Mouse (Mus musculus): ENCODE measurements around the gene Rad50.

Gene Rad50

DNA sequence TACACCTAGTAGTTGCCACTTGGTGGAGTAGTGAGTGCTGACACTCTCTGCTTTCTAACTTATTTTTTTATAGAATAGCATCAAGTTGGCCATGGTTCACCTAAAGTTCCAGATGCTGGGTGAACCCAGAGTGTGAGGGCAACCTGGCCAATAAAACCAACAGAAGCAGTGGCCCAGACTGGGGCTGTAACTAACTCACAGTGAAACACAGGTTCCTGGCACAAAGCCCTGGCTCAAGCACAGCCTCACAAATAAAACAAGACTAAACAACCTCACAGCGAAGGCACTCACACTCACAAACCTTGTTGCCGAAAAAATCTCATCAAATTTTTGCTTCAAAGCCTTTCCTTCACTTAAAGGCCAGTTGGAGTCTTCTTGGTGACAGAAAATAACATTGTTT lies 8.6 kb downstream of the Rad50 start:
- no peak for DNase-seq (ENCODE audit: low spot score)

DNA sequence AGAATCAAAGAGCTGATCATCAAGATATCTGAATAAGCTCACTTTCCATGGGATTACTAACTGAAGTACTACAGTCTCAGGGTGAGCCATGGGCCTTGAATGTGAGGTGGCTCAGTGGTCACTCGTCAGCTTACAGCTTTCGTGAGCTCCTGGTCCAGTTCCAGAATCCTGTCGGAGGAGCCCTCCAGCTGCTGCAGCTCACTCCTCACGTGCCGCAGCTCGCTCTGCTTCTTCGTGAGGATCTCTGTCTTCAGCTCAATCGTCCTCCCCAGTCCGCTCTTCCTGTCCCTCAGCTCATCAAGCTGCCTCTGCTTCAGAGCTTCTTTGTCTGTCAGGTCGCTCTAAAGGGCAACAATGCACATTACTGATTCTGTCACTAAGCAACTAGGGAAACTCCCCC lies 15.1 kb downstream of the Rad50 start:
- DNase-seq (ENCODE audit: low spot score): no peak

DNA sequence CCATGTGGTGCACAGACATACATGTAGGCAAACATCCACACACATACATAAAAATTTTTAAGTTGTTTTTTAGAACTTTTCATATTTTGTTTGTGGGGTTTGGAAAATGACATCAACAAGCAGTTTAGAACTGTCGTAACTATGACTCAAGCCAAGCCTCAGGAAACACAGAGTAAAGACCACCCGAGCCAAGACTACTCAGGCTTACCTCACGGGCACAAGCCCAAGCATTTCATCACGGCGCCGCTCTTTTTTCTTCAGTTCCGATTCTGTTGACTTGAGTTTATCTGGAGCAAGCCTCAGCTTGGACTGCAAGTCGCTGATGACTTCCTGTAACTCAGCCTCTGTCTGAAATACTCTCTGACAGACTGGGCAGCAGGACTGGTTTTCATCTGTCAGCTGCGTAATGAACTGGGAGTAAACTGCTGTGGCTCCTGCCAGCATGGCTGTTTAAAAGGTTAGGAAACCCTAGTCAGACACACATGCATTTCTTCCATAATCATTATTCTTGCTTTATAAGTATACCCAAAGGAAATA lies 24.1 kb downstream of the Rad50 start:
- DNase-seq (ENCODE audit: low spot score): peak; percentile 46

DNA sequence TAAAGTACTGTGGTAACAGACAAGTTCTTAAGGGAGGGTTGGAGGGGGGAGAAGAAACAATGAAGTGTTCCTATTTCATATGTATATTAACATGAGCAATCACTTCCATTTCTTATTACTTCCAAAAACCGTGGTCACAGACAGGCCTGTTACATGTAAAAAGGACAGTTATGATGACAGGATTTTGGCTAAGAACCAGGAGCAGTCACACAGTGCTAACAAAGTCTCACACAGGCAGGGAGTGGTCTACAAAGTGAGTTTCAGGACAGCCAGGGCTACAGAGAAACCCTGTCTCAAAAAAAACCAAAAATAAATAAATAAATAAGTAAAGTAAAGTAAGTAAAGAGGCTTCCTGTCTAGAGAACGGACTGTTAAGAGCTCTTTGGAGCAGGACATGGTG lies 24.9 kb downstream of the Rad50 start:
- DNase-seq (ENCODE audit: low spot score): no peak

DNA sequence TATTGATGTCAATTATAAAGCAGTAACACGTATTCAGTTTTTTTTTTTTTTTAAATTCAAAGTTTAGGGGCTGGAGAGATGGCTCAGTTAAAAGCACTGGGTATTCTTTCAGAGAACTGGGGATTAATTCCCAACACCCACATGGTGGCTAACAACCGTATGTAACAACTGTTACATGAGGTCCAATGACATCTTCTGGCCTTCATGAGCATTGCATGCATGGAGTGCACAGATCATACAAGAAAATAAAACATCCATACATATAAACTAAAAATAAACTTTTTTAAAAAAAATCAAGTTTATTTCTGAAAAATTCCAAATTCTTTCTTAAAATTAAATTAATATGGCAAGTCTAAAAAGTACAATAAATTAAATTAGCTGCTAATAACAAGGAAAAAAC lies 25.4 kb downstream of the Rad50 start:
- DNase-seq (ENCODE audit: low spot score): no peak

DNA sequence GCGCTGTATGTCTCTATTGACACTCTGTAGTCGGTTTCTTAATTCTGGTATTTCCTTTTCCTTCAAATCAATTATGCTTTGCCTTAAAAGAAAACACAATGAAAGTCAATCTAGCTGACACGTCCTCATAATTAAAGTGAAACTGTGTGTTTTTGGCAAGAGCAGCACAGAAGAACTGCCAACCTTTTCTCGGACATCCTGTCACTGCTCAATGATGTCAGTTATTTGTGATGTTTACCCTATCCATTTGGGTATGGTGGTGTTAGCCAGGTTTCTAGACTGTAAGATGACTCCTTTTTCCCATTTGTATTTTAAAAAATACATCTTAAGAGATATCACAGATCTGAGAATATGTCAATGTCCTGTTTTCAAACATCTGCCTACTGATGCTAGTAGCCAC lies 27.0 kb downstream of the Rad50 start:
- no peak for DNase-seq (ENCODE audit: low spot score)

DNA sequence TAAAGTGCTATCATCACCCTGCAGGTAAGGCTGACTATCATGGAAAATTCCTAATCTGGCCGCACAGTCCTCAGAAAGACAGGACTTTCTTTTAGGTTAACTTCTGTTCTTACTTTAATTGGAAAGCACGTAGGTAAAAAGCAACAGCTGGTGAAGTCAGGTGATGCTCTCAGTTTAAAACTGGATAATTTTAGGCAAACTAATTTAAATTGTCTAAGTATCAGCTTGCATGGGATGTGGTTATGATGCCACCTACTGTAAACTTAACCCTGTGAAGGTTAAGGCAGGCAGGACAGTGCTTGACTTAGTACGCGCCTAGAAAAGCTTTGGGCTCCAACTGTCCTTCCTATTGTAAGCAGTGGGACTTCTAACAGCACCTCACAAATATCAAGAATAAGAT lies 35.7 kb downstream of the Rad50 start:
- DNase-seq (ENCODE audit: low spot score): no peak

DNA sequence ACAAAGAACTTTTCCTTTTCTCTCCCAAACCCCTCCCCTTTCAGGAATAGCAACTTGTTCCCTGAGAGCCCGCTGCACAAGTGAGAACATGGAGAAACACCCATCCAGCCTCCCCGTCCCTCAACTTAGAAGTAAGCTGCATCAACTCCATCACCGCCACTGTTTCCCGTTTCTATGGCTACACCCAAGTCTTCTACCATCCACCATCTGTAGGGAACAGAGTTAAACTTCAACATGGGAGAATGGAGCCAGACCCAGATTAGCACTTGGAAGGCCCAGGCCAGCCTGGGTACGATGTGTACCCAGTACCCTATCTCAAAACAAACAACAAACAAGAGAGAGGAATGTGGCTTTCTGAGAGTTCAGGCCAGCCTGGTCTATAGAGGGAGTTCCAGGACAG lies 43.0 kb downstream of the Rad50 start:
- no peak for DNase-seq (ENCODE audit: low spot score)

DNA sequence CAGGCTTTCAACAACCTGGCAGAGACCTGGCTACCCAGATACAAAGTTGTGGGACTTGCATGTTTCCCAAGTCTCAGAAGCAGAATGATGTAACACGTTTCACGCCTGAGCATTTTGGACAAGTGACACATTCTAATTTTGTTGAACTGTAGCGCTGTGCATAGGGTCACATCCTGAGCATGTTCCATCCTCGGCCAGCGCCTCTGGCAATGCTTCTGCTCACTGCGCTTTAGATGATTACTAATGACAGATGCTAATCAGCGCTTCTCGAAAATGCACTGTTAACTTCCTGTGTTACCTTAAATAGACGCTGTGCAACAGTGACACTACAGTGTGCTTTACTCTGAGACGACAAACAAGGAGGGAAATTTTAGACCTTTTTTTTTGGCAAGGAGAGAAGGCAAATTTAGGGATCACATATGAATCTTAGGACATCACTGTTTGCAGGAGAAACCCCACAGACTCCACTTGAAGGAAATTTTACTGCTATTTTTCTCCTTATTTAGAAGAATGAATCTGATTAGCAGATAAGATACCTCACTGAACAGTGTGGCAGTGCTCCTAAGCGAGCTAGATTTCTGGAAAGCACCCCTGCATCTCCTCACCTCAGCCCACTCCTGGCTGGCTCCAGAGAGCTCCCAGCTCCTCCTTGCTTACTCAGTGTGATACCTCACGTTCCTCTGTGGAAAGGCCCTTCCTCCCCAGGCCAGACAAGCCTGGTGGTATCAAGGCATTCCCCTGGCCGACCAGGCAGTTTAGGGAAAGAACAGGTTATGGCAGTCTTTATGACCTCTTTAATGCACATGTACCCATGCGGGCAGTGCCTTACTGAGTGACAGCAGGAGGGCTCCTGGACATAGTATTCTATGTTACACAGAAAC lies 44.1 kb downstream of the Rad50 start:
- DNase-seq (ENCODE audit: low spot score): peak; percentile 81

DNA sequence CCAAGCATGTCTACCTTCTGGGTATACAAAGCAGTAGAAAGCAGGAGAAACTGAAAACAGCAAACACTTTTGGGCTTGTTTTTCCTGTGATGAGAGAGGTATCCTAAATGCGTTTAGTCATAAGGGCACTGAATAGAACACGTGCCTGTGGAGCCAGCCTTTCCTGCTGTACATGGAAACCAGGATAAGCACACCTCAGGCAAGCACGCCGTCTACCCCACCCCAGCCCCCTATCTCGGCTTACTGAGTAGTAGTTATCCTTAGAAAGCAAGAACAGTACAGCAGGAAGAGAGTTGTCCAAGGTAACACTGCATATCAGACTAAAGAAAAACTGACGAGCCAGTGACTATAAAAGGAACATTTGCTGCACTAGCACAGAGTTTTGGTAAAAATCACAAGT lies 49.3 kb downstream of the Rad50 start:
- DNase-seq (ENCODE audit: low spot score): no peak

DNA sequence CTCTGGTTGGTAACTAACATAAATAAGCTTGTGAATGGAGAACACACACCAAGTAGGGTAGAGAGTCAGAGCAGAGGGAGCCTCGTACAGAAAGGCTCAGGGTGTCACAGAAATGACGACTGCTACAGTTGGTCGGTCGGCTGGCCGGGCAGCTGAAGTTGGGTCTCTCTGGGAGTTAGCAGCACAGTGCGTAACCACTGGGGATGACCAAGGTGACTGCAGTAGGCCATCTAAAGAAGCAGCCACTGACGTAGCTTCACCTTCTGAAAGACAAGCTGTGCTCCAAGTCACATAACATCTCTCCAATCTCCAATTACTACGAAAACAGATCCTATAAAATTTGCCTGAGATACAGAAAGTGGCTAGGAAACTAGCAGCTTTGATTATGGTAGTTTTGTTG lies 49.7 kb downstream of the Rad50 start:
- no peak for DNase-seq (ENCODE audit: low spot score)

DNA sequence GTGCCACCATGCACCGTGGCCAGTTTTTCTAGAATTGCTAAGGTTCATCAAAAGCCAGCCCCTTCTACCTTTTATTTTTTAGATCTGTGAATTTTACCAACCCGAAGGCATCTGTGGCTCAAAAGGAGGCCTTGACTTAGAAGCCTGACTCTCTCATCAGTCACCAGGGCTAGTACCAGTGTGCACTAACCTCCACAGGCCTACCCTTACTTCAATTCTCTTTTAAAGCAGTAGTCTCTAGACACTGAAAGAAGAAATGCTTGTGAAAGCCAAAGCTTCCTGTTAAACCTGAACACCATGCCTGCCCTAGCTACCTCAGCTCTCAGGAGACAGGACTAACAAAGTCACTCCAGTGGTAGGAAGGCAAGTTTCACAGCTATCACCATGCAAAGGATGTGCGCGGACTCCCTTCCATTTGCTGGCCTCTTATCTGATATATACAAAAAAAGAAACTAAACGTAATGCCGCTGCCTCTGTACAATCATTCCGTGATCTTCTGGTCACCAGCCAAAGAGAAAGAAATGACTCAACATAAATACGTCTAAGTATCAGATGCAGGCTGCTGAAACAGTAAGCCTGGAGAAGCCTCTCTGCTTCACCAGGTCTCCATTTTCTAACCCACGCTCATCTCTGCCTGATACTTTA lies 50.4 kb downstream of the Rad50 start:
- DNase-seq (ENCODE audit: low spot score): peak; percentile 85

DNA sequence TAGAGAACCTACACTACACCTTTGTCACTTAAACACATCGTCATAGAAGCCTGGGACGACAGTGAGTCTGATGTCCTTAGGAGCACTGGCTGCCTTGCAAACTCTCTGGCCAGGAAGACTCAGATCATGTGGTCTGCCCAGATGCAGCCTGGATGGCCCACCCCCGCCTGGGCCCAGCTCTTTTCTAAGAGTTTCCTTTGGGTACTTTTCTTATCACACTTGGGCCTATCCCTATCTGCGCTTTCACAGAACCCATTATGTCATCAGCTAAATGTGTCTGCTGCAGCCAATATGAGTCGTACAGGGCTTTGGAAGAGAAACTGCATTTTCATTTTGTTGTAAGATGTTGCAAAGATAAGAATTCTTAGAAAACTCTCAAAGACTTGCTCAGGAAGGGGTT lies 52.1 kb downstream of the Rad50 start:
- no peak for DNase-seq (ENCODE audit: low spot score)

DNA sequence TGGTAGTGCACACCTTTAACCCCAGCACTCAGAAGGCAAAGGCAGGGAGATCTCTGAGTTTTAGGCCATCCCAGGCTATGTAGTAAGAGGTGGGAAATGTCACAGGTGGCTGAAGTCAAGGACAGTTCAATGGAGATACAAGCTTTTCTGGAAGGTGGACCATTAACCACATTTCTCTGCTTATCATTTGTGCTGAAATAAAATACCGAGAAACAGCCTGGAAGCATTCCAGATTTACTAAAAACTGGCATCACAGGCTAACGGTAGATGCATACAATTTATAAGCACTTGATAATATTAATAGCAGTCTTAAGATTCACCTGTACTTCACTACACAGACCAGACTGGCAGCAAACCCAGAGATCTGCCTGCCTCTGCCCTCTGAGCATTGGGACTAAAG lies 54.7 kb downstream of the Rad50 start:
- DNase-seq (ENCODE audit: low spot score): no peak

DNA sequence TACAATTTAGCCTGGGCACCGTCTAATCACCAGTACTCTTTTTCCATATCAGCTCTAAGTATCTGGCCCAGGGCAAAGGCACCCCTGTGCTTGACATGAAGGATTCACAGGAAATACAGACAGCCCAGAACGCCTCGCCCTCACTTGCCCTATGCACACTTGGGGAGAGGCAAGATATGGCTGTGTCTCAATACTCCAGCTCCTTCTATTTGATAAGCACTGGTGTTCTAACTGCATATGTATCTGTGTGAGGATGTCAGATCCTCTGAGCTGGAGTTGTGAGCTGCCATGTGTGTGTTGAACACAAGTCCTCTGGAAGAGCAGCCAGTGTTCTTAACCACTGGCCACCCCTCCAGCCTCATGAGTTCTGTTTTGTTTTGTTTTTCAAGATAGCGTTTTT lies 55.7 kb downstream of the Rad50 start:
- no peak for DNase-seq (ENCODE audit: low spot score)

DNA sequence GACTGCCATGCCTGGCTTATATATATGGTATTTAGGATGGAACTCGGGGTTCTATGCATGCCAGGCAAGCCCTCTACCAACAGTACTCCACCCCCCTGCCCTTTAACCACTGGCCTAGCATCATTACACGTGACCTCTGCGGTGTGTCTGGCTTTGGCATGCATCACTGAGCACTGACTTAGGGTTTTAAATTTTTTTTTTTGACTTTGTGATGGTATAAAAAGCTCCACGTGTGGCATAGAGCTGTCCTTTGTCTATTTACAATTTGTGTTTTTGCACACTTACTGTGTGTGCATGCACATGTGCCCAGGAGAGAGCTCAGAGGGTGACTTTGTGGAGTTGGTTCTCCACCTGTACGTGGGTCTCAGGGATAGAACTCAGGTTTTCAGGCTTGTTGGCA lies 63.1 kb downstream of the Rad50 start:
- no peak for DNase-seq (ENCODE audit: low spot score)

DNA sequence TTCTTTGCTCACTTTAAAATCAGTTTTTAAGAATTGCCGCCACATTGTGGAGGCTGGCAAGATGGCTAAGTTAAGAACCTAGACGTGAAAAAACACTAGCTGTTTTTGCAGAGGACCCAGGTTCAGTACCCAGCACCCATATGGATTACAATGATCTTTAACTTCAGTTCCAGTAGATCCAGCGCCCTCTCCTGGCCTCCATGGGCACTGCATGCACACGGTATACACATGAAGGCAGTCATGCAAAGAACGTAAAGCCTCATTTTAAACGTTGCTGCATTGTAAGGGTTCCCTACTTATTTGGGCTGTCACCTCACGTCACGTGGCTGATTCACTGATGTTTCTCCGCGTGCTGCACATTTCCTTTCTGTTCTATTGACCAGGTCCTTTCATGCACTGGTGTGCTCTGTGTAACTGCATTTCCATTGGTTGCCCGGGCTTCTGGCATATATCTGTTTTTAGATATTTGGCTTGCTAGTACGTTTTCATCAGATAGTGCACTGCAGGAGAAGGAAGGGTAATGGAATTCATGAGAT lies 64.3 kb downstream of the Rad50 start:
- DNase-seq (ENCODE audit: low spot score): no peak

DNA sequence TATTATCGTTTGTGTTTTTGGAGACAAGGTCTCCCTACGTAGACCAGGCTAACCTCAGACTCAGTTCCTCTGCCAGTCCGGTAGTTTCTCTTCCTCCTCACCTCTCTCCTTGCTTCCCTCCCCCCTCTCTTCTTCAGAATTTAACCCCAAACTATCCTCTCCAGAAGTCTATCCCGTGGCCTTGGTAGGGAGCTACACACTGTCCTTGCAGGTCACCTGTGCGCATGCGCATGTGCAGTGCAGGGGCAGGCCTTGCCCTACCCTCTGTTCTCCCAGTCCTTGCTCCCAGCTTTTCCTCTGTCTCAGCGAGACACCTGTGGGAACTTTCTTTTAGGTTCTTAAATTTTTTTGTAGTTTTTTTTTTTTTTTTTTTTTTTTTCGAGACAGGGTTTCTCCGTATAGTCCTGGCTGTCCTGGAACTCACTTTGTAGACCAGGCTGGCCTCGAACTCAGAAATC lies 69.3 kb downstream of the Rad50 start:
- no peak for DNase-seq (ENCODE audit: low spot score)

DNA sequence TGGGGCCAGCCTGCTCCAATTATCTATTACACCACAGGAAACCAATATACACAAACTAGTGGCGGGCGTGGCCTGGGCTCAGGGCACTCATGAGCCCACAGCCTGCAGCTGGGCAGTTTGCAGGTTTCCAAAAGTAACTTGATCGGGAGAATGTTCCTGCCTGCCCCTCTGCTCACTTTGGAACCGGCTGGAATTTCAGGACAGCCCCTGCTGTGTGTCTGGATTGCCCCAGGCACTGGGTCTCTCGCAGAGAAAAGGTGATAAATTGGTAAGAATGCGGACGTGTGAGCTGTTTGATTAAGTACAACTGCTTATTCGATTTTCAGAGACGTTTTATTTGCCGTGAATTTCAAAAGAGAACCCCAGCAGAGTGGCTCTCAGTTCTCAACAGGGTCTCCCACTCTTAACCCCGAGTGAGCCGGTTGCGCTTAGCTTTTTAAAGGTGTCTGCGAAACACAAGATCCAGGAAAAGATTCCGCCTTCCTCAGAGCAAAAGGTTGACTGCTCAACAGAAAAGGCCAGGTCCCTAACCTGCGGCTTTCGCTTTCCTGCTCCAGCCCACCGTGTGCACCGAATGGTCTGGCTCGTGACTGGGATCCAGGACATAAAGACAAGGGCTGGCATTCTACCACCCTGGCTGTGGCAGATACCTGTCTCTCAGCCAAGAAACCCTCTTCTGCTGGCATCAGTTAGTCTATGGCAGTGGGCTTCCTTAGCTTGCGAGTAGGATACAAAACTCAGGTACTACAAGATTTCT lies 69.9 kb downstream of the Rad50 start:
- DNase-seq (ENCODE audit: low spot score): no peak

DNA sequence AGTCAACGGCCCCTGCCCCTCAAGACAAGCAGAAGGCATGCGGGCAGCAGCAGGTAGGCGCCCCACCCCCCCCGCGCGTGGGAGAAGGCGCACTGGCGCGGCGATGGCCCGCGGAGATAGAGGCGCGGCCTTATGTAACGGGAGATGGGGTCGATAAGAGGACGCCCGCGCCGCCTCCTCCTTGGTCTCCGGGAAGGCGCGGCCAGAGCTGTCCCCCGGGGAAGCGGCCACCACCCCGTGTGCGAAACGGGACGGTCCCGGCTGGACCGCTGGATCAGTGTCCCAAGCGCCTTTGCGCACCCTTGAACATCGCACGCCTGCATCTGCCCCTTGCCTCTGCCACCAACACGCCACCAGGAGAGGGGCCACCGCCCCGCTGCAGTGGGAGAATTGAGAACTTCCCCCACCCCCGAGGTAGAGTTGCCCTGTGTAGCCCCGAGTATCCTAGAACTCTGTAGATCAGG lies 70.9 kb downstream of the Rad50 start:
- peak; percentile 35 for DNase-seq (ENCODE audit: low spot score)

DNA sequence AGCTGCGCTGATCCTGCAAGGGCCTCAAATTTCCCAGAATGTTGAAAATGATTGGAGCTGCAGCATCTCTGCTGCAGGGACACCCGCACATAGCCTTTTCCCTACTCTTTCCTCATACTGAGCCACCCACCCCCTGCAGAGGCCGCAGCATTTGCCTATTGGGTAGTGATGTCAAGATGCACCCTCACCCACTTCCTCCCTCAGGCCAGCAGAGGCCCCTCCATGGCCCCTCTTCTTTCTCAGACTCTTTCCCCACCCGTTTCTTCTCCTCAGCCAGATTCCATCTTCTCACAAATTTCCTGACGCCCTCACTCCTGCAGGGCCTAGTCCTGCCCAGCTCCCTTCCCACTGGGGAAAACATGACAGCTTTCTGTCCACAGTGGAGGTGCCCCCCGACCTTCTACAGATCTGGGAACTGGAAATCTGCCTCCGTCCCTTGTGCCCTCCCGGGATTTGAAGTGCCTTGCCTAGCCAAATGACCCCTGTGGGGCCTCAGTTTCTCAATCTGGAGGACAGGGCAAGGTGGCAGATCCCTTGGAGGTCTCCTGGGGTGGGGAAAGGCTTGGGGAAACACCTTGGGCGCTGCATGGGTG lies 71.4 kb downstream of the Rad50 start:
- no peak for DNase-seq (ENCODE audit: low spot score)

DNA sequence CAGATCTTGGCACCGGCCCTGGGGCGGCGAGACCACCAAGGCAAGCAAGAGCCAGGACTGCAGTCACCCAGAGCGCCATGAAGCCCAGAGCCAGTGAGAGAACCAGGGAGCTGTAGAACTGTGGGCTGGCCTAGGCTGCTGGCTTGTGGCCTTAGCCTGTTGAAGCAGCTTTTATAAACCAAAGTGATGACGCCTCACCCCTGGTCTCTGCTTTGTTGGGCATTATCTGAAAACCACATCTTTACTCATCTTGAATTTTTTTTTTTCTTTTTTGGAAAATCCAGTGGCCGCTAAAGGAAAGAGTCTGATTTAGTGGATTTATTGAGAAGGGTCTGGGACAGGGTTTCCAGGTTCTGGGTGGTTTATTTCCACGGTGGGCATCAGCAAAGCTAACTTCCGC lies 72.6 kb downstream of the Rad50 start, which contains the start of gene Il13:
Gene Il13, minus strand, starts transcription at position 147 of the 400 bp plus-strand sequence.
- DNase-seq (ENCODE audit: low spot score): no peak
